Mouse (Mus musculus) retina, embryonic 14.5 days (tissue): ENCODE measurements around the gene Olfr785.
"Not testable (repeated sequence)": the region's sequence is repeated elsewhere in the genome, so short reads cannot be mapped to it uniquely, and the experiment has no call there.

Experiments
- DNase-seq: peaks from one replicate; pipeline ENCODE4 v3.0.0-alpha.2; 2015; ENCODE audit warnings: low spot score

Gene Olfr785

GRCm38 (mm10) chr10:129405126-129405525, at the start of gene Olfr785:
TSS of gene Olfr785 (plus strand) at chr10:129405426.
- DNase-seq: no peak

GRCm38 (mm10) chr10:129356496-129356895, 48.7 kb upstream of the Olfr785 start:
- not testable (repeated sequence) for DNase-seq

DNA sequence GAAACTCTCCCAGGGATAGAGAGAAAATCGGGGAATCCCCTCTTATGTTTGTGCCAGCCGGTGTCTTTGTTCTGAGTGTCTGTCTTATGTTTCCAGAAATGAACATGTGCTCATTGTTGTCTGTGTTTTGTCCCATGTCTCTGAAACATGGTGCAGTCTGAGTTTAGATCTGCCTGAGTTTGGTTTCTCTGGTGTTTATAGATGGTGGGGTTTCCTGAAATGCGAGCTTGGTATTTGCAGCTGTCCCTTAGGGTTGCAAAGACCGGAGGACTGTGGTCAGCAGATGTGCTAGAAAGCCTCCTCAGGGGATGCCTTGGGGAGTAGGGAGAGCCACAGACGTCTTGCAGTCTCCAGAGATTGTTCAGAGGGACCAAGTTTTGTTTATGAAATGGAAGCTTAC, 47.9 kb upstream of the Olfr785 start:
- no peak for DNase-seq

- DNase-seq: not testable (repeated sequence)
Measured at GRCm38 (mm10) chr10:129374051-129374450, 31.2 kb upstream of the Olfr785 start.

DNA sequence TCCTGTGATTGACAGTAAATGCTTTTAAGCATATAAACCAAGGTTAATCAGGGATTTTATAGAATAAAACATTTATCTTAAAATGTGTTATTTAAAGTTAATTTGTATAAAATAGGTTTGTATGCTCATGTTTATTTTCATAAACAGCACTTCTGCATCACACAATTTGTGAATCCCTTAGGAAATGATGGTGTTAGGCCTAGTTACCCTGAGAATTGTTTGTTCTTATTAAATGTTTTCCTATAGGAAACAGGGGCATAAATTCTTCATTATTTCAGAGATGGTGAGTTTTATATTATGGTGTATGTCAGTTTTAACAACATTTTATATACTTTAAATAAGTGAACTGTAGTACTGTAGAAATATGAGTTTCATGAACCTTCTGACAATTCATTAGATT, 21.4 kb upstream of the Olfr785 start, which contains the start of gene Olfr784:
Olfr784 (plus strand) TSS at position 301 of the 400 bp plus-strand sequence.
- no peak for DNase-seq

DNA sequence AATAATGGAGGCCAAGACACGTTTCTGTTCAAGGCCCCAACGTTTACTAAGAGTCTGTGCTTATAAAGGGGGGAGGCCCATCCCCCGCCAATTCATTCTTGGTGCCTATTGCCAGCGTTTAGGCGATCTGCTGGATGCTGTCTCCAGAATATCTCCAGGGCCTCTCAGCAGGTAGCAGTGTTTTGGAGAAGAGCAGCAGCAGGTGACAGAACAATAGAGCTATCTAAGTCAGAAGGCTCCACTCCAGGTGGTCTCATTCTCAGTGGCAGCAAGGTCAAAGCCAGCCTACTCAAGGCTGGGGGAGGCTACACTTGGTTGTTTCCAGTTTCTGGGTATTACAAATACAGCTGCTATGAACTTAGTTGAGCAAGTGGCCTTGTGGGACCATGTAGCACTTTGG, 4.3 kb upstream of the Olfr785 start:
- no peak for DNase-seq

DNA sequence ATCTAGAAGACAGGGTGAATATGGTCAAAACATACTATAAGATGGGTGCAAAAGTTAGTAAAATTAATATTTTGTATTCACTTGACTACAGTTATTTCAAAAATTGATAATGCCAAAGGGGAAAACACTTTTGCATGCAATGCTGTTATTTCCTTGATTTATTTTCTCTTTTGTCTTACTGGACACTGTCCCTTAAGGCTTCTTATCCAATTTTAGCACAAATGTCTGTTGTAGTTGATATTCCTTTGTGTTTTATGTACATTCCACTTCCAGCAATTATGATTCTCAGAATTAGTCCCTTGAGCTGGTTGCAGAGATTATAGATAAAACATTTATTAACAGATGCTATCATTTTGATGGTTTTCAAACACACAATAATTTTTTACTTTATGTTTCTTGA, 21.8 kb downstream of the Olfr785 start, which contains the start of gene Olfr786:
Olfr786 (plus strand) TSS at position 301 of the 400 bp plus-strand sequence.
- DNase-seq: no peak
